Mouse (Mus musculus): ENCODE results near the gene Trmt10a. TPM values are rescaled to one million over a fixed set of nuclear protein-coding genes. Genes with fewer than 3 reads are reported as not detected.
"Not testable (repeated sequence)": the region's sequence is repeated elsewhere in the genome, so short reads cannot be mapped to it uniquely, and the experiment has no call there.

Gene Trmt10a
- polyA plus RNA-seq, 1 experiment from 2014 or later, result 11.4 TPM

GRCm38 (mm10) chr3:138116871-138117270, 26.4 kb upstream of the Trmt10a start:
- H3K27ac ChIP-seq, result no peak overlapping the region

GRCm38 (mm10) chr3:138118392-138118791, 24.9 kb upstream of the Trmt10a start:
- Histone ChIP-seq H3K4me2 (peak overlapping the region; percentile 5; the same call in 1 of the 2 replicates), H3K4me3 (no peak overlapping the region), H3K9ac (no peak overlapping the region), H3K27me3 (no peaks in the 10 kb centered on the region), H3K9me3 (no peaks in the 10 kb centered on the region), H3K4me1 (no peaks in the 10 kb centered on the region), H3K36me3 (no peaks in the 10 kb centered on the region), H3K27ac (no peak overlapping the region)
- 48% methylated on average over 6 of the region's 6 CpGs for WGBS
- no peak for ATAC-seq (ENCODE audit: borderline replicate concordance, extremely low read depth, low FRiP score, low TSS enrichment)

More at GRCm38 (mm10) chr3:138116871-138117270, 26.4 kb upstream of the Trmt10a start:
- H3K36me3 ChIP-seq, result no peaks in the 10 kb centered on the region
- 79% methylated on average over 4 of the region's 4 CpGs for WGBS
- no peak overlapping the region for H3K9ac ChIP-seq
- no peaks in the 10 kb centered on the region for H3K4me1 ChIP-seq
- no peak for ATAC-seq (ENCODE audit: borderline replicate concordance, extremely low read depth, low FRiP score, low TSS enrichment)
- no peaks in the 10 kb centered on the region for H3K27me3 ChIP-seq
- no peak overlapping the region for H3K4me2 ChIP-seq
- H3K4me3 ChIP-seq, result no peak overlapping the region
- no peaks in the 10 kb centered on the region for H3K9me3 ChIP-seq

- Histone ChIP-seq H3K36me3 (no peaks in the 10 kb centered on the region), H3K27me3 (no peaks in the 10 kb centered on the region), H3K9ac (no peak overlapping the region), H3K4me3 (no peak overlapping the region), H3K4me1 (no peaks in the 10 kb centered on the region), H3K9me3 (no peaks in the 10 kb centered on the region), H3K4me2 (peak overlapping the region; percentile 5; the same call in 1 of the 2 replicates), H3K27ac (no peak overlapping the region)
- 63% methylated on average over 14 of the region's 14 CpGs for WGBS
- no peak for ATAC-seq (ENCODE audit: borderline replicate concordance, extremely low read depth, low FRiP score, low TSS enrichment)
Measured at GRCm38 (mm10) chr3:138118831-138119230, 24.4 kb upstream of the Trmt10a start.

GRCm38 (mm10) chr3:138119444-138120105, 23.7 kb upstream of the Trmt10a start:
- no peak overlapping the region for H3K9ac ChIP-seq
- 76% methylated on average over 16 of the region's 16 CpGs for WGBS
- H3K36me3 ChIP-seq, result no peaks in the 10 kb centered on the region
- no peak overlapping the region for H3K4me2 ChIP-seq
- no peaks in the 10 kb centered on the region for H3K4me1 ChIP-seq
- no peak overlapping the region for H3K4me3 ChIP-seq
- no peak overlapping the region for H3K27ac ChIP-seq
- ATAC-seq (ENCODE audit: borderline replicate concordance, extremely low read depth, low FRiP score, low TSS enrichment), result no peak
- H3K9me3 ChIP-seq, result no peaks in the 10 kb centered on the region
- H3K27me3 ChIP-seq, result no peaks in the 10 kb centered on the region

GRCm38 (mm10) chr3:138121461-138121860, 21.8 kb upstream of the Trmt10a start:
- no peaks in the 10 kb centered on the region for H3K9me3 ChIP-seq
- no peak overlapping the region for H3K4me2 ChIP-seq
- no peaks in the 10 kb centered on the region for H3K27me3 ChIP-seq
- no peaks in the 10 kb centered on the region for H3K36me3 ChIP-seq
- no peaks in the 10 kb centered on the region for H3K4me1 ChIP-seq
- ATAC-seq (ENCODE audit: borderline replicate concordance, extremely low read depth, low FRiP score, low TSS enrichment), result no peak
- no peak overlapping the region for H3K4me3 ChIP-seq
- H3K9ac ChIP-seq, result no peak overlapping the region
- no peak overlapping the region for H3K27ac ChIP-seq
- 87% methylated on average over 2 of the region's 2 CpGs for WGBS

- Histone ChIP-seq H3K36me3 (no peaks in the 10 kb centered on the region), H3K4me2 (no peak overlapping the region), H3K4me3 (no peak overlapping the region), H3K9ac (no peak overlapping the region), H3K27ac (no peak overlapping the region), H3K9me3 (no peaks in the 10 kb centered on the region), H3K4me1 (no peaks in the 10 kb centered on the region), H3K27me3 (no peaks in the 10 kb centered on the region)
- WGBS, result 65% methylated on average over 10 of the region's 10 CpGs
- no peak for ATAC-seq (ENCODE audit: borderline replicate concordance, extremely low read depth, low FRiP score, low TSS enrichment)
Measured at GRCm38 (mm10) chr3:138123842-138124241, 19.4 kb upstream of the Trmt10a start.

GRCm38 (mm10) chr3:138129110-138129509, 14.1 kb upstream of the Trmt10a start:
- Histone ChIP-seq H3K27ac (no peak overlapping the region), H3K4me1 (no peaks in the 10 kb centered on the region), H3K36me3 (no peaks in the 10 kb centered on the region), H3K9me3 (no peaks in the 10 kb centered on the region), H3K9ac (no peak overlapping the region), H3K27me3 (no peaks in the 10 kb centered on the region), H3K4me3 (no peak overlapping the region), H3K4me2 (no peak overlapping the region)
- no peak for ATAC-seq (ENCODE audit: borderline replicate concordance, extremely low read depth, low FRiP score, low TSS enrichment)
- WGBS, result 74% methylated on average over 6 of the region's 6 CpGs

- Histone ChIP-seq H3K27ac (no peak overlapping the region), H3K4me2 (no peak overlapping the region), H3K36me3 (no peaks in the 10 kb centered on the region), H3K9me3 (no peaks in the 10 kb centered on the region), H3K9ac (no peak overlapping the region), H3K4me3 (no peak overlapping the region), H3K27me3 (no peaks in the 10 kb centered on the region), H3K4me1 (no peaks in the 10 kb centered on the region)
- WGBS, result 64% methylated on average over 1 of the region's 1 CpGs
- ATAC-seq (ENCODE audit: borderline replicate concordance, extremely low read depth, low FRiP score, low TSS enrichment), result no peak
Measured at GRCm38 (mm10) chr3:138130692-138131091, 12.6 kb upstream of the Trmt10a start.

- Histone ChIP-seq H3K4me3 (no peak overlapping the region), H3K9ac (no peak overlapping the region), H3K9me3 (no peaks in the 10 kb centered on the region), H3K4me1 (no peaks in the 10 kb centered on the region), H3K36me3 (no peaks in the 10 kb centered on the region), H3K27me3 (no peaks in the 10 kb centered on the region), H3K4me2 (no peak overlapping the region), H3K27ac (no peak overlapping the region)
- ATAC-seq (ENCODE audit: borderline replicate concordance, extremely low read depth, low FRiP score, low TSS enrichment), result no peak
- WGBS, result 31% methylated on average over 9 of the region's 9 CpGs
Measured at GRCm38 (mm10) chr3:138131168-138131567, 12.1 kb upstream of the Trmt10a start.

- WGBS, result 86% methylated on average over 8 of the region's 8 CpGs
- no peak for ATAC-seq (ENCODE audit: borderline replicate concordance, extremely low read depth, low FRiP score, low TSS enrichment)
- H3K27me3 ChIP-seq, result no peaks in the 10 kb centered on the region
- no peak overlapping the region for H3K27ac ChIP-seq
- no peaks in the 10 kb centered on the region for H3K9me3 ChIP-seq
- H3K9ac ChIP-seq, result no peak overlapping the region
- H3K4me1 ChIP-seq, result no peaks in the 10 kb centered on the region
- H3K36me3 ChIP-seq, result no peaks in the 10 kb centered on the region
- H3K4me2 ChIP-seq, result no peak overlapping the region
- H3K4me3 ChIP-seq, result no peak overlapping the region
Measured at GRCm38 (mm10) chr3:138133463-138133862, 9.8 kb upstream of the Trmt10a start.

- no peak for ATAC-seq (ENCODE audit: borderline replicate concordance, extremely low read depth, low FRiP score, low TSS enrichment)
- H3K27me3 ChIP-seq, result no peaks in the 10 kb centered on the region
- no peak overlapping the region for H3K4me3 ChIP-seq
- 85% methylated on average over 11 of the region's 11 CpGs for WGBS
- no peak overlapping the region for H3K9ac ChIP-seq
- H3K9me3 ChIP-seq, result no peaks in the 10 kb centered on the region
- no peaks in the 10 kb centered on the region for H3K36me3 ChIP-seq
- no peaks in the 10 kb centered on the region for H3K4me1 ChIP-seq
- H3K27ac ChIP-seq, result no peak overlapping the region
- H3K4me2 ChIP-seq, result no peak overlapping the region
Measured at GRCm38 (mm10) chr3:138133916-138134315, 9.3 kb upstream of the Trmt10a start.

- Histone ChIP-seq H3K27me3 (no peaks in the 10 kb centered on the region), H3K9me3 (no peaks in the 10 kb centered on the region), H3K4me2 (no peak overlapping the region), H3K9ac (no peak overlapping the region), H3K4me3 (no peak overlapping the region), H3K27ac (no peak overlapping the region), H3K36me3 (no peaks in the 10 kb centered on the region), H3K4me1 (no peaks in the 10 kb centered on the region)
- no peak for ATAC-seq (ENCODE audit: borderline replicate concordance, extremely low read depth, low FRiP score, low TSS enrichment)
- 69% methylated on average over 1 of the region's 1 CpGs for WGBS
Measured at GRCm38 (mm10) chr3:138134528-138134927, 8.7 kb upstream of the Trmt10a start.

GRCm38 (mm10) chr3:138138146-138138545, 5.1 kb upstream of the Trmt10a start:
- H3K27me3 ChIP-seq; H3K9ac ChIP-seq; H3K9me3 ChIP-seq; H3K4me1 ChIP-seq; H3K27ac ChIP-seq; H3K4me2 ChIP-seq; H3K4me3 ChIP-seq; ATAC-seq (ENCODE audit: borderline replicate concordance, extremely low read depth, low FRiP score, low TSS enrichment); H3K36me3 ChIP-seq: not testable (repeated sequence)
- 93% methylated on average over 13 of the region's 13 CpGs for WGBS

Measured in lung, embryonic 15.5 days (tissue).